Mouse (Mus musculus) liver, embryonic 16.5 days (tissue): ENCODE results near the gene Defb22. TPM values are rescaled to one million over a fixed set of nuclear protein-coding genes. Genes with fewer than 3 reads are reported as not detected.

Source experiments
- ATAC-seq: fragments of 200-750 bp; cut with Nextera tagmentation; 2 replicates; pipeline ENCODE4 v1.8.0; 2017; ENCODE audit warnings: low read depth, mild to moderate bottlenecking, moderate number of reproducible peaks, moderate library complexity
- H3K27ac ChIP-seq: fragments of 300-500 bp; sonication (generic); 2 replicates; pipeline ENCODE4 v1.5.1; 2014; ENCODE audit warnings: mild to moderate bottlenecking, low read length
- H3K27me3 ChIP-seq: fragments of 300-500 bp; sonication (generic); 2 replicates; pipeline ENCODE4 v1.6.1; 2014; ENCODE audit warnings: low read depth, low read length, mixed read lengths; ENCODE audit not compliant: control insufficient read depth, insufficient read depth
- H3K36me3 ChIP-seq: fragments of 300-500 bp; sonication (generic); 2 replicates; pipeline ENCODE4 v1.6.1; 2014; ENCODE audit warnings: mild to moderate bottlenecking; ENCODE audit not compliant: control insufficient read depth, insufficient read depth
- H3K4me1 ChIP-seq: fragments of 300-500 bp; sonication (generic); 2 replicates; pipeline ENCODE4 v1.6.1; 2014; ENCODE audit warnings: low read depth, low read length, mixed read lengths; ENCODE audit not compliant: control insufficient read depth
- H3K4me2 ChIP-seq: fragments of 300-500 bp; sonication (generic); 2 replicates; pipeline ENCODE4 v1.6.1; 2014; ENCODE audit warnings: low read depth, low read length, mixed read lengths
- H3K4me3 ChIP-seq: fragments of 300-500 bp; sonication (generic); 2 replicates; pipeline ENCODE4 v1.5.1; 2014; ENCODE audit warnings: low read depth, mild to moderate bottlenecking, low read length
- H3K9ac ChIP-seq: fragments of 300-500 bp; sonication (generic); 2 replicates; pipeline ENCODE4 v1.6.1; 2014; ENCODE audit warnings: low read depth, low read length
- H3K9me3 ChIP-seq: fragments of 300-500 bp; sonication (generic); replicated peaks from 2 replicates; pipeline ENCODE4 v1.6.1; 2016; ENCODE audit warnings: low read length; ENCODE audit not compliant: control insufficient read depth
- WGBS: fragments of 180-500 bp; shearing (Covaris S2); extraction: QIAGEN DNeasy Blood & Tissue Kit; methylation state at CpG from one replicate; pipeline ENCODE4 v1.1.7; 2014; ENCODE audit not compliant: insufficient replicate concordance; 5-methylcytosine and 5-hydroxymethylcytosine counted together
- polyA plus RNA-seq: library from polyadenylated mRNA; unstranded; fragments of >200 nt; fragmentation: Nextera tagmentation; extraction: Ambion mirVana; gene quantifications from 2 replicates; pipeline ENCODE4 v1.2.1, GENCODE M21; 2015

The Defb22 gene
- polyA plus RNA-seq, 1 experiment from 2014 or later: not detected

DNA sequence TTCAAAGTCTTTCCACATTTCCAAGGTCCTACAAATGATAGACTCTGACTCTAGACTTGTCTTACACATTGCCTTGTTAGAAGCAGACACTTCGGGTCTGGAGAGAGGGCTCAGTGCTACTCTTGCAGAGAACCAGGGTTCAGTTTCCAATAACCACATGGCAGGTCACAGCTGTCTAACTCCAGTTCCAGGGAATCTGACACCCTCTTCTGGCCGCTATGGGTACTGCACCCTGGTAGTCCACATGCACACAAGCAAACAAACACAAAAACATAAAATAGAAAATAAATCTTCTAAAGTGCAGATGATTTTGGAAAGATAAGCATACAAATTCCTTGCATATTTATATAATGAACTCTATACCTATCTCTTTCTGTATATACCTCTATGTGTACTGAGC lies 2.9 kb downstream of the Defb22 start:
- Histone ChIP-seq H3K4me3 (no peak overlapping the region), H3K36me3 (no peaks in the 10 kb centered on the region), H3K9ac (no peak overlapping the region), H3K27ac (no peak overlapping the region), H3K27me3 (no peaks in the 10 kb centered on the region), H3K4me1 (no peaks in the 10 kb centered on the region), H3K4me2 (no peak overlapping the region), H3K9me3 (no peaks in the 10 kb centered on the region)
- ATAC-seq: no peak
- WGBS: 41% methylated on average over 2 of the region's 2 CpGs

DNA sequence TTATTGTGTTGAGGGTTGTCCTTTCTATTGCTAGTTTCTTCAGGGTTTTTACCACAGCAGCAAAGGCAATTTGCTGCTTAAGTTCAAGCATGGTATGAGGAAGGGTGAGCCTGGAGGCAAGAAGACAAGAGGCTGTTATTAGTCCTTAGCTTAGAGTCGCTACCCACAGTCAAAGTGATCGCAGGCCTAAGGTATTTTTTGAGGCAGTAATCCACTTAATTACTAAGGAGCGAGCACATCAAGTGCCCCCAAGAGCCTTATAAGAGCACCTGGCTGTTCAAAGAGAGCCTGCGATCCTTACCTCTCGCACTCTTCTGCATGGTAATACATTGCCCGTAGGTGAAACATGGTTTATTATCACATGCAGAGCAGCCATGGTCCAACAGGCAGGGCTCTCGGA lies 8.2 kb downstream of the Defb22 start:
- no peak overlapping the region for H3K4me2 ChIP-seq
- H3K9ac ChIP-seq: no peak overlapping the region
- no peaks in the 10 kb centered on the region for H3K27me3 ChIP-seq
- no peaks in the 10 kb centered on the region for H3K36me3 ChIP-seq
- H3K27ac ChIP-seq: no peak overlapping the region
- no peak overlapping the region for H3K4me3 ChIP-seq
- H3K9me3 ChIP-seq: no peaks in the 10 kb centered on the region
- no peaks in the 10 kb centered on the region for H3K4me1 ChIP-seq
- ATAC-seq: no peak
- 65% methylated on average over 7 of the region's 7 CpGs for WGBS

GRCm38 (mm10) chr2:152480881-152481280 lies 9.1 kb downstream of the Defb22 start:
- Histone ChIP-seq H3K9ac (no peak overlapping the region), H3K4me2 (no peak overlapping the region), H3K4me3 (no peak overlapping the region), H3K27me3 (no peaks in the 10 kb centered on the region), H3K4me1 (no peaks in the 10 kb centered on the region), H3K9me3 (no peaks in the 10 kb centered on the region), H3K36me3 (no peaks in the 10 kb centered on the region), H3K27ac (no peak overlapping the region)
- WGBS: 39% methylated on average over 3 of the region's 3 CpGs
- no peak for ATAC-seq

GRCm38 (mm10) chr2:152476763-152477162 lies 13.2 kb downstream of the Defb22 start, which contains the start of gene Defb20:
TSS of gene Defb20 (plus strand) at chr2:152477063.
- Histone ChIP-seq H3K36me3 (no peaks in the 10 kb centered on the region), H3K4me2 (no peak within 1 kb of the TSS), H3K27me3 (no peaks in the 10 kb centered on the region; the same call in 1 of the 2 replicates), H3K9ac (no peak within 1 kb of the TSS), H3K9me3 (no peaks in the 10 kb centered on the region), H3K4me3 (no peak within 1 kb of the TSS), H3K27ac (no peak within 1 kb of the TSS), H3K4me1 (no peaks in the 10 kb centered on the region)
- no peak for ATAC-seq
- 46% methylated on average over 2 of the region's 2 CpGs for WGBS

GRCm38 (mm10) chr2:152472434-152472833 lies 17.5 kb downstream of the Defb22 start:
- no peak for ATAC-seq
- no peaks in the 10 kb centered on the region for H3K4me1 ChIP-seq
- 18% methylated on average over 3 of the region's 3 CpGs for WGBS
- H3K9ac ChIP-seq: no peak overlapping the region
- no peak overlapping the region for H3K4me2 ChIP-seq
- H3K36me3 ChIP-seq: no peaks in the 10 kb centered on the region
- no peaks in the 10 kb centered on the region; the same call in 1 of the 2 replicates for H3K27me3 ChIP-seq
- H3K27ac ChIP-seq: no peak overlapping the region
- no peaks in the 10 kb centered on the region for H3K9me3 ChIP-seq
- H3K4me3 ChIP-seq: no peak overlapping the region

- H3K36me3 ChIP-seq: no peaks in the 10 kb centered on the region
- no peak for ATAC-seq
- H3K9me3 ChIP-seq: no peaks in the 10 kb centered on the region
- no peaks in the 10 kb centered on the region; the same call in 1 of the 2 replicates for H3K27me3 ChIP-seq
- H3K4me1 ChIP-seq: no peaks in the 10 kb centered on the region
- no peak overlapping the region for H3K27ac ChIP-seq
- WGBS: 23% methylated on average over 7 of the region's 7 CpGs
- H3K4me3 ChIP-seq: no peak overlapping the region
- H3K9ac ChIP-seq: no peak overlapping the region
- H3K4me2 ChIP-seq: no peak overlapping the region
These were observed 19.0 kb downstream of the Defb22 start for GRCm38 (mm10) chr2:152470973-152471372.

- no peak within 1 kb of the TSS for H3K9ac ChIP-seq
- H3K27me3 ChIP-seq: no peaks in the 10 kb centered on the region
- H3K36me3 ChIP-seq: no peaks in the 10 kb centered on the region
- no peaks in the 10 kb centered on the region for H3K9me3 ChIP-seq
- no peak within 1 kb of the TSS for H3K4me3 ChIP-seq
- no peaks in the 10 kb centered on the region for H3K4me1 ChIP-seq
- 60% methylated on average over 3 of the region's 3 CpGs for WGBS
- no peak for ATAC-seq
- H3K27ac ChIP-seq: no peak within 1 kb of the TSS
- no peak within 1 kb of the TSS for H3K4me2 ChIP-seq
These were observed 25.3 kb downstream of the Defb22 start, which contains the start of gene Defb23 for GRCm38 (mm10) chr2:152464570-152465150. TSS of gene Defb23 (minus strand) at chr2:152464620.

- Histone ChIP-seq H3K9ac (no peak overlapping the region), H3K36me3 (no peaks in the 10 kb centered on the region), H3K4me3 (no peak overlapping the region), H3K27me3 (0 out of 2 replicates have a peak, but pooled peaks cover 2% of the 10 kb centered on the region), H3K9me3 (no peaks in the 10 kb centered on the region), H3K4me1 (no peaks in the 10 kb centered on the region), H3K27ac (no peak overlapping the region), H3K4me2 (no peak overlapping the region)
- ATAC-seq: no peak
- 61% methylated on average over 13 of the region's 13 CpGs for WGBS
These were observed 30.7 kb downstream of the Defb22 start for GRCm38 (mm10) chr2:152459241-152459640.

GRCm38 (mm10) chr2:152452101-152452781 lies 37.7 kb downstream of the Defb22 start:
- H3K27ac ChIP-seq: no peak overlapping the region
- H3K9me3 ChIP-seq: no peaks in the 10 kb centered on the region
- H3K4me3 ChIP-seq: no peak overlapping the region
- no peak overlapping the region for H3K4me2 ChIP-seq
- no peak overlapping the region for H3K9ac ChIP-seq
- 66% methylated on average over 4 of the region's 4 CpGs for WGBS
- no peak for ATAC-seq
- no peaks in the 10 kb centered on the region for H3K4me1 ChIP-seq
- no peaks in the 10 kb centered on the region for H3K27me3 ChIP-seq
- H3K36me3 ChIP-seq: no peaks in the 10 kb centered on the region
